In genomic region chr7:35365161-35365910, GRCm38 (mm10) we compare ENCODE assay signal across 1 mouse cellular context.
TF ChIP-seq lines count a peak whose summit lies in the region.

No protein-coding gene starts in this region.

TF ChIP-seq in MEL, 35 proteins besides CTCF, POLR2A, EP300 and RAD21:
- TF ChIP-seq ZKSCAN1 (IDR thresholded peaks at IDR 0.05; ENCODE audit: low read depth, low read length) (no peak), SIN3A (IDR thresholded peaks at IDR 0.05; ENCODE audit: low read length) (no peak), ETS1 (IDR thresholded peaks at IDR 0.05; ENCODE audit: low read depth, low read length) (no peak), MEF2A (IDR thresholded peaks at IDR 0.05; ENCODE audit: extremely low read depth, insufficient replicate concordance, low read depth, low read length, poor library complexity, severe bottlenecking) (no peak), MYC (IDR thresholded peaks at IDR 0.05; ENCODE audit: low read depth, low read length) (no peak), MXI1 (IDR thresholded peaks at IDR 0.05; ENCODE audit: low read depth, low read length) (no peak), USF1 (IDR thresholded peaks at IDR 0.05; ENCODE audit: low read depth, low read length) (no peak)
